Mouse (Mus musculus) testis, adult 2 months (tissue): ENCODE results near the gene Aig1. TPM values are rescaled to one million over a fixed set of nuclear protein-coding genes. Genes with fewer than 3 reads are reported as not detected.

ENCODE experiments used
- H3K27ac ChIP-seq: fragments of 200-500 bp; 2 replicates; pipeline ENCODE4 v1.5.1; 2012; ENCODE audit warnings: low read depth, low read length; ENCODE audit not compliant: control insufficient read depth, insufficient read depth
- H3K27me3 ChIP-seq: fragments of 200-500 bp; 2 replicates; pipeline ENCODE4 v1.6.1; 2012; ENCODE audit warnings: mild to moderate bottlenecking, low read length, moderate library complexity; ENCODE audit not compliant: control insufficient read depth, insufficient read depth
- H3K36me3 ChIP-seq: fragments of 200-500 bp; 2 replicates; pipeline ENCODE4 v1.6.1; 2012; ENCODE audit warnings: mild to moderate bottlenecking, low read length; ENCODE audit not compliant: control insufficient read depth, insufficient read depth
- H3K4me1 ChIP-seq: fragments of 200-500 bp; 2 replicates; pipeline ENCODE4 v1.6.1; 2012; ENCODE audit warnings: low read length; ENCODE audit not compliant: control insufficient read depth, insufficient read depth
- H3K4me3 ChIP-seq: fragments of 200-500 bp; 2 replicates; pipeline ENCODE4 v1.5.1; 2012; ENCODE audit warnings: low read depth, mild to moderate bottlenecking, low read length, moderate library complexity, mixed read lengths; ENCODE audit not compliant: control insufficient read depth
- CTCF ChIP-seq: fragments of 200-500 bp; IDR thresholded peaks from 2 replicates; pipeline ENCODE4 v1.5.1; 2012; ENCODE audit warnings: low read depth, mild to moderate bottlenecking, inconsistent platforms, low read length, moderate library complexity; ENCODE audit not compliant: control insufficient read depth, insufficient read depth, insufficient replicate concordance
- POLR2A ChIP-seq: fragments of 200-500 bp; IDR thresholded peaks from 2 replicates; pipeline ENCODE4 v1.6.1; 2012; ENCODE audit warnings: low read depth, mild to moderate bottlenecking, inconsistent platforms, low read length, moderate library complexity; ENCODE audit not compliant: control insufficient read depth
- polyA plus RNA-seq: library from polyadenylated mRNA; depleted of rRNA; stranded (reverse); fragments of >200 nt; gene quantifications from 2 replicates; pipeline ENCODE4 v1.2.3, GENCODE M21; 2012

The Aig1 gene
- polyA plus RNA-seq, 1 experiment = 2.4 TPM

DNA sequence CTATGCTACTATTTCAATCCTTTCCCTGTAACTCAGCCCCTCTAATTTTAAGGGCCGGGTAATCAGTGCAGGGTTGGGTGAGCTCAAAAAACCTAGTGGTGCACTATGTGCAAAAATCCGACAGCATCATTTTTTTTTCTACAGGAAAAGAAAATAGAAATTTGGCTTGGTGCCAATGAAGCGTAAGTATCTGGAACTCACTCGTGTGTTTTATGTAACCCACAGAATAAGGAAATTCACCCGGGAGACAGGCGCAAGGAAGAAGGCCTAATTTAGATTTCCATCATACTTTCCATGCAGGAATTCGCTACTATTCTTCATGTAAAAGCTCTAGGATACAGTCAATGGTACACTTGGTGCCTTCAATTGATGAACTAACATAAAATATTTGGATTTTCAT lies 34.7 kb downstream of the Aig1 start:
- no peaks in the 10 kb centered on the region for H3K36me3 ChIP-seq
- H3K27me3 ChIP-seq = no peaks in the 10 kb centered on the region
- no peaks in the 10 kb centered on the region for H3K4me1 ChIP-seq
- TF ChIP-seq CTCF = no peak
- no peak for TF ChIP-seq POLR2A
- H3K27ac ChIP-seq = no peak overlapping the region
- H3K4me3 ChIP-seq = no peak overlapping the region

DNA sequence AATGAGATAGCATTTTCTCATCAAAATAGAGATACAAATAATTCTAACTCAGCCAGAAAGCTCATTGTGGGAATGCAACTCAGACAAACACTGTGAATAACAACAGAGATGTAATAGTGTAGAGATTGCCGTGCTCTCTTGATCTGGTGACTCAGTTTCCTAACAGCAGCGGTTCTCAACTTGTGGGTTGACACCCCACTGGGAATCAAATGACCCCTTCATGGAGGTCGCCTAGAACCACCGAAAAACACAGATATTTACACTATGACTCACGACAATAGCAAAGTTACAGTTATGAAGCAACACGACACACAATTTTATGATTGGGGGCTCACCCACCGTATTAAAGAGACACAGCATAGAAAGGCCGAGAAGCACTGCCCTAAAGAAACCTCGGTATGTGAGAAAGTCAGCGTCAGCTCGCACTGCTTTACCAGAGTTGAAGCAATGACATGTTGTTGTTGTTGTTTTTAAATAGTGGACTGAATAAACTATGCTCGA lies 35.7 kb downstream of the Aig1 start:
- Histone ChIP-seq H3K27me3 (no peaks in the 10 kb centered on the region), H3K4me1 (no peaks in the 10 kb centered on the region), H3K36me3 (no peaks in the 10 kb centered on the region), H3K4me3 (no peak overlapping the region), H3K27ac (no peak overlapping the region)
- TF ChIP-seq CTCF (no peak), POLR2A (no peak)

DNA sequence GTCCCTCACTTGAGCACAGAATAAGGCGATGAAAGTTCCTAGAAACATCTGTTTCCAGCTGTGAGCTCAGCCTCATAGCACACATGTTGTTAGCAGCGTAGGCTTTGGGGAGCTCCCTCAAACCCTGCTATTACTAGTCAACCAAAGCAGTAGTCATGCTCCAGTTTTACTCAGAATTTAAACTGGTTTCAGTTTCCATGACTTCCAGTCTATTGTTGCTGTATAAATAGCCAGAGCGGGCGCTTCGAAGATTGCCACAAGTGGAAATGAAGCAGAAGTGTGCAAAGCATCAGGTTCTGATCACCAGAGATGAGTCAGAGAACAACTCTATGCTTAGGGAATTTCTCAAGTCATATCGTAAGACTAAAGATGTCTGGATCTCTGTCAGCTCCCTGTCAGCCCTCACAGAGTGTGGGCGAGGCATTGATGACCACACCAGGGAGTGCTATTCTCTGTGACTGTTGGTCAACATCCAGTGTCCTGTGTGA lies 36.2 kb downstream of the Aig1 start:
- Histone ChIP-seq H3K4me3 (no peak overlapping the region), H3K27ac (no peak overlapping the region), H3K27me3 (no peaks in the 10 kb centered on the region), H3K36me3 (no peaks in the 10 kb centered on the region), H3K4me1 (no peaks in the 10 kb centered on the region)
- TF ChIP-seq CTCF (no peak), POLR2A (no peak)

GRCm38 (mm10) chr10:13827150-13827549 lies 41.6 kb downstream of the Aig1 start:
- Histone ChIP-seq H3K36me3 (no peaks in the 10 kb centered on the region), H3K27me3 (no peaks in the 10 kb centered on the region), H3K27ac (no peak overlapping the region), H3K4me3 (no peak overlapping the region), H3K4me1 (no peaks in the 10 kb centered on the region)
- TF ChIP-seq CTCF = no peak
- TF ChIP-seq POLR2A = no peak

DNA sequence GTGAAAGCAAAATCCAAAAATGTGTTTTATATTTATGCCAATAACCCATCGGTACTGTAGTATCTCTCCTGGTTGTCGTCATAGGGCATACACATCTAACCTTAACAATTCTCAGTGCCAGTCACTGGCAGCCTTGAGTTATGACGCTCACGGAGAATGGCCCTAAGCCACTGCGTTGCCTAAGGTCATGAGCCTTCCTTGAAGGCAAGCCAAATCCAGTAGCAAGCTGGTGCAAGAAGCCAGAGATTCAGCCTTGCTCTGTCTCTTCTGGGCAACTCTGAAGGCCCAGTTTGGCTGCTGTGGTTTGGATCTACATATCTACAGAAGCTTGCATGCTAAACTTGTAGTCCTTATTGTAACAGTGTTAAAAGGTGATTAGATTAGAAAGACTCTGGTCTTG lies 55.2 kb downstream of the Aig1 start:
- TF ChIP-seq CTCF = no peak
- H3K4me1 ChIP-seq = no peaks in the 10 kb centered on the region
- H3K27me3 ChIP-seq = no peaks in the 10 kb centered on the region
- no peak overlapping the region for H3K27ac ChIP-seq
- no peaks in the 10 kb centered on the region for H3K36me3 ChIP-seq
- no peak overlapping the region for H3K4me3 ChIP-seq

DNA sequence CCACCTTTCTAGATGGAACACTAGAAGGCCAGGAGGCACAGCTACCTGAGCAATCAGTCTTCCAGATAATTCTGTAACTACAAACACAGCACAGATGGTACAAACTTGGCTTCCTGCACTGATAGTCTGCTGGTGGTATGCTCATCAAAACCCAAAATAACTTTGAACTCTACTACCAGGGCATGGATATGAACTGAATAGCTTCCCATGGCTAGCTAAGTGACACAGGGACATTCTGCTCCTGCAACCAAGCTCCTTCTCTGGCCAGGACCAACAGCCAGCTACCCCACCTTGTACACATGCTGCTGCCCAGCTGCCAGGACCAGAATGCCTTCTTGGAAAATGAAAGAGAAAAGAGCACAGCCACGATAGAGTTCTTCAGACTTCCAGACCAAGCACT lies 60.5 kb downstream of the Aig1 start:
- Histone ChIP-seq H3K4me1 (no peaks in the 10 kb centered on the region), H3K27ac (no peak overlapping the region), H3K36me3 (no peaks in the 10 kb centered on the region), H3K4me3 (no peak overlapping the region), H3K27me3 (no peaks in the 10 kb centered on the region)
- TF ChIP-seq CTCF = no peak
- TF ChIP-seq POLR2A = no peak

GRCm38 (mm10) chr10:13806806-13807205 lies 62.0 kb downstream of the Aig1 start:
- H3K36me3 ChIP-seq = no peaks in the 10 kb centered on the region
- no peak overlapping the region for H3K4me3 ChIP-seq
- no peak overlapping the region for H3K27ac ChIP-seq
- H3K4me1 ChIP-seq = no peaks in the 10 kb centered on the region
- TF ChIP-seq POLR2A = no peak
- TF ChIP-seq CTCF = no peak
- no peaks in the 10 kb centered on the region for H3K27me3 ChIP-seq

DNA sequence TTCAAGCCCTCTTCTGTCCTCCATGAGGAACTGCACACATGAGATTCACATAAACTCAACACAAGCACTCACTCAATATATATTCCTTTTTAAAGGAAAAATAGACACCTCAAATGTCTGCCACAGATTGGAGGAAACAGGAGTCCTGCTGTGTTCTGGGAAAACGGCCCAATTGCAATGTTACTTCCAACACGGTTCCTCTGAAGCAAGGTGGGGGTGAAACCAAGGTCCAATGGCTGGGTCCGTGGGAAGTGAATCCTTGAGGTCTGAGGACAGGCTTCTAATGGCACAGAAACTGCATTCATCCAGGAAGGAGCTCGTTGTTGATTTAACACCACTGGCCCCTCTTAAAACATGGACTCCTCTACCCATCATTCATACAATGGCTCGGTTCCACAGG lies 67.5 kb downstream of the Aig1 start:
- Histone ChIP-seq H3K27ac (no peak overlapping the region), H3K36me3 (no peaks in the 10 kb centered on the region), H3K4me1 (no peaks in the 10 kb centered on the region), H3K27me3 (no peaks in the 10 kb centered on the region), H3K4me3 (no peak overlapping the region)
- TF ChIP-seq POLR2A (no peak), CTCF (no peak)
